Mouse (Mus musculus): Measurements from ENCODE around the gene Cchcr1.

DNA sequence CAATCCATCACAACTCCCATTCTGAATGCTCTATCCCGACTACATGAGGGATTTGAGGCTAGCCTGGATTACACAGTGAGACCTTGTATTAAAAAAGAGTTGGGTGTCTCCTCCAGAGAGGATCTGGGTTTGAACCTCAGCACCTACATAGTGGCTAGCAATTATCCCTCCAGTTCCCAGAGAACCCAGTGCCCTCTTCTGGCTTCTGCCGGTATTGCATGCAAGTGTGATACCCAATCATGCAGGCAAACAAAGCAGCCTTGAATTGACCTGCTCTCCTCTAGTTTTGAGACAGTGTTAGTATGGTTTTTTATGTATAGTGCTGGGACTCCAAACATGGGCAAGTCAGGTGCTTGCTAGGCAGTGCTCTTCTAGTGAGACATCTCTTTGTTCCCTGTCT, 3.0 kb upstream of the Cchcr1 start:
- TF ChIP-seq CTCF (IDR thresholded peaks at IDR 0.05; ENCODE audit: control insufficient read depth, insufficient read depth, low read length): peak; percentile 63
- TF ChIP-seq POLR2A (IDR thresholded peaks at IDR 0.05; ENCODE audit: borderline replicate concordance, control insufficient read depth, low read depth, low read length): no peak

All from bone marrow, adult 2 months (tissue).